Mouse (Mus musculus): ENCODE results near the gene Mast3.
A peak's percentile ranks its signal among the peaks of the same experiment; 100 is the strongest.

DNA sequence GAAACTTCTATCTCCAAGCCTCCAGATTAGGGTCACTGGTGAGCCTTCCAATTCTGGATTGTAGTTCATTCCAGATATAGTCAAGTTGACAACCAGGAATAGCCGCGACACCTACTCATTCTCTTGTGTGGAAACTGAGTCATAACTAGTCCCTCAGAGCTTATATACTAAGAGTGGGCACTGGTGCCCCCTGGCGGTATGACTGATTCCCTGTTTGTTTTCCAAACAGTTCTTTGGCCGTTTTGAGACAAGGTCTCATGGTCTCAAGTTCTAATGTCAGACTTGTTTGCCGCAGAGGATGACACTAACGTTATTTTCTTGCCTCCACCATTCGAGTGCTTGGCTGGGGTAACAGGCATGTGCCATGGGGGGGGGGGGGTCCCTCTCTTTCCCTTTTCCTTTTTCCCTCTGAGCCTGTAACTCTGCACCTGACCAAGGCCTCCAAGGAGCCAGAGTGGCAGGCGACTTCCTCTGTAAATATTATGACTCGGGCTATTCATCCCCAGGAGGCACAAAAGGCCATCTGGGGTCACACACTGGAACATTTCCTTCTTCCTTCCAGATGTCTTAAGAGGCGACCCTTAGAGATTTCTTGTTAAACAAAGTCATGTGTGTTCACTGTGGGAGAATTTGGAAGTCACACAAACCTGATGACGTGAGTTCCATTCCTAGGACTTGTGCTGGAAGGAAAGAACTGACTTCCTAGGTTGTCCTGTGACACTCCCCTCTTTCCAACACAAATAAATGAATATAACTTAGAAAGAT, 52.7 kb downstream of the Mast3 start:
- peak; percentile 42; the same call in 1 of the 2 replicates for TF ChIP-seq CTCF (IDR thresholded peaks at IDR 0.05; ENCODE audit: insufficient read depth, low read length)
- TF ChIP-seq POLR2A (IDR thresholded peaks at IDR 0.05; ENCODE audit: borderline replicate concordance, extremely low read depth, low read depth, low read length) = no peak
